Mouse (Mus musculus) cerebellum, postnatal 4 days (tissue): ENCODE data around the gene Cdkn1a.
"Not testable (repeated sequence)": the region's sequence is repeated elsewhere in the genome, so short reads cannot be mapped to it uniquely, and the experiment has no call there.

Experiments used
- DNase-seq, 2 experiments: peaks; one replicate each; pipeline ENCODE4 v3.0.0; 2022; ENCODE audit warnings: low spot score in 2 of 2, mixed read lengths in 1 of 2

The Cdkn1a gene

GRCm38 (mm10) chr17:29058487-29058886, 32.3 kb upstream of the Cdkn1a start:
- DNase-seq, result no peak

- no peak for DNase-seq
These were observed 31.2 kb upstream of the Cdkn1a start for GRCm38 (mm10) chr17:29059581-29059980.

- DNase-seq, result no peak
These were observed 29.8 kb upstream of the Cdkn1a start for GRCm38 (mm10) chr17:29060946-29061345.

- DNase-seq, result no peak
These were observed 28.4 kb upstream of the Cdkn1a start for GRCm38 (mm10) chr17:29062119-29063035.

GRCm38 (mm10) chr17:29063121-29063987, 27.4 kb upstream of the Cdkn1a start:
- DNase-seq, result no peak

- no peak for DNase-seq
These were observed 26.8 kb upstream of the Cdkn1a start for GRCm38 (mm10) chr17:29063988-29064285.

GRCm38 (mm10) chr17:29065245-29065940, 25.4 kb upstream of the Cdkn1a start:
- DNase-seq, result no peak

- DNase-seq, result no peak
These were observed 24.8 kb upstream of the Cdkn1a start for GRCm38 (mm10) chr17:29065971-29066370.

- not testable (repeated sequence) for DNase-seq
These were observed 23.4 kb upstream of the Cdkn1a start for GRCm38 (mm10) chr17:29067416-29067815.

- DNase-seq, result no peak
These were observed 22.9 kb upstream of the Cdkn1a start for GRCm38 (mm10) chr17:29067847-29068246.

- DNase-seq, result no peak
These were observed 21.7 kb upstream of the Cdkn1a start for GRCm38 (mm10) chr17:29069063-29069462.

- DNase-seq, result no peak
These were observed 19.0 kb upstream of the Cdkn1a start for GRCm38 (mm10) chr17:29071820-29072219.

GRCm38 (mm10) chr17:29072701-29073307, 18.0 kb upstream of the Cdkn1a start:
- no peak for DNase-seq

- DNase-seq, result no peak
These were observed 17.5 kb upstream of the Cdkn1a start for GRCm38 (mm10) chr17:29073313-29073712.

- no peak for DNase-seq
These were observed 16.7 kb upstream of the Cdkn1a start for GRCm38 (mm10) chr17:29074085-29074484.

- no peak for DNase-seq
These were observed 14.5 kb upstream of the Cdkn1a start for GRCm38 (mm10) chr17:29076235-29076634.

GRCm38 (mm10) chr17:29077786-29078509, 12.8 kb upstream of the Cdkn1a start:
- DNase-seq, result peak in 1 of 2 experiments; percentile 49

- no peak for DNase-seq
These were observed 12.0 kb upstream of the Cdkn1a start for GRCm38 (mm10) chr17:29078519-29079383.

- DNase-seq, result no peak
These were observed 9.8 kb upstream of the Cdkn1a start for GRCm38 (mm10) chr17:29080758-29081617.
